Mouse (Mus musculus) megakaryocyte, embryonic 14.5 days (primary cell): ENCODE measurements around the gene Vmp1.

ENCODE experiments used
- FLI1 ChIP-seq: IDR thresholded peaks from 2 replicates; pipeline ENCODE4 v1.6.1; 2012; ENCODE audit warnings: low read length, inconsistent platforms, mixed read lengths
- GATA1 ChIP-seq: IDR thresholded peaks from 3 replicates; pipeline ENCODE4 v1.6.1; 2012; ENCODE audit warnings: mixed read lengths, low read length, inconsistent platforms, borderline replicate concordance

- TF ChIP-seq FLI1 (no peak), GATA1 (no peak)
Measured at GRCm38 (mm10) chr11:86590579-86590978, 93.1 kb downstream of the Vmp1 start.
